Mouse (Mus musculus): Measurements from ENCODE around the gene Barx1.

Gene Barx1

GRCm38 (mm10) chr13:48662431-48663143 lies at the start of gene Barx1:
Gene Barx1, plus strand, starts transcription at chr13:48662998.
- DNase-seq (ENCODE audit: low spot score) = no peak

GRCm38 (mm10) chr13:48614525-48614924 lies 48.3 kb upstream of the Barx1 start:
- DNase-seq (ENCODE audit: low spot score) = no peak

GRCm38 (mm10) chr13:48617774-48618173 lies 45.0 kb upstream of the Barx1 start:
- no peak for DNase-seq (ENCODE audit: low spot score)

GRCm38 (mm10) chr13:48618890-48619289 lies 43.9 kb upstream of the Barx1 start:
- no peak for DNase-seq (ENCODE audit: low spot score)

- no peak for DNase-seq (ENCODE audit: low spot score)
These were observed 37.8 kb upstream of the Barx1 start for GRCm38 (mm10) chr13:48624968-48625398.

- DNase-seq (ENCODE audit: low spot score) = peak; percentile 77
These were observed 37.2 kb upstream of the Barx1 start, which contains the start of gene Ptpdc1 for GRCm38 (mm10) chr13:48625433-48626184. Gene Ptpdc1, minus strand, starts transcription at chr13:48625664.

- DNase-seq (ENCODE audit: low spot score) = no peak
These were observed 31.1 kb upstream of the Barx1 start for GRCm38 (mm10) chr13:48631691-48632090.

- no peak for DNase-seq (ENCODE audit: low spot score)
These were observed 25.1 kb upstream of the Barx1 start for GRCm38 (mm10) chr13:48637706-48638105.

- DNase-seq (ENCODE audit: low spot score) = peak; percentile 25
These were observed 23.2 kb upstream of the Barx1 start for GRCm38 (mm10) chr13:48639570-48639969.

- no peak for DNase-seq (ENCODE audit: low spot score)
These were observed 19.7 kb upstream of the Barx1 start for GRCm38 (mm10) chr13:48643072-48643471.

- DNase-seq (ENCODE audit: low spot score) = no peak
These were observed 18.8 kb upstream of the Barx1 start for GRCm38 (mm10) chr13:48643991-48644390.

GRCm38 (mm10) chr13:48646696-48647095 lies 16.1 kb upstream of the Barx1 start:
- no peak for DNase-seq (ENCODE audit: low spot score)

- DNase-seq (ENCODE audit: low spot score) = peak; percentile 56
These were observed 12.2 kb upstream of the Barx1 start for GRCm38 (mm10) chr13:48650615-48651014.

GRCm38 (mm10) chr13:48651132-48652065 lies 11.4 kb upstream of the Barx1 start:
- peak; percentile 63 for DNase-seq (ENCODE audit: low spot score)

- DNase-seq (ENCODE audit: low spot score) = peak; percentile 51
These were observed 8.7 kb upstream of the Barx1 start for GRCm38 (mm10) chr13:48653788-48654770.

GRCm38 (mm10) chr13:48655637-48656036 lies 7.2 kb upstream of the Barx1 start:
- DNase-seq (ENCODE audit: low spot score) = peak; percentile 36

GRCm38 (mm10) chr13:48657791-48658190 lies 5.0 kb upstream of the Barx1 start:
- DNase-seq (ENCODE audit: low spot score) = no peak

GRCm38 (mm10) chr13:48658588-48659253 lies 4.1 kb upstream of the Barx1 start:
- no peak for DNase-seq (ENCODE audit: low spot score)

GRCm38 (mm10) chr13:48659254-48660220 lies 3.3 kb upstream of the Barx1 start:
- DNase-seq (ENCODE audit: low spot score) = no peak
